Mouse (Mus musculus) lung, adult 2 months (tissue): ENCODE results near the gene Ap1s3.

Experiments used
- CTCF ChIP-seq: fragments of 200-500 bp; IDR thresholded peaks from 2 replicates; pipeline ENCODE4 v1.5.1; 2011; ENCODE audit warnings: mild to moderate bottlenecking, low read length, control low read depth; ENCODE audit not compliant: insufficient read depth
- POLR2A ChIP-seq: fragments of 200-500 bp; IDR thresholded peaks from 2 replicates; pipeline ENCODE4 v1.6.1; 2011; ENCODE audit warnings: low read depth, mild to moderate bottlenecking, control low read depth, low read length, borderline replicate concordance; ENCODE audit errors: extremely low read depth

- TF ChIP-seq POLR2A (no peak), CTCF (no peak)
These were observed 32.1 kb downstream of the Ap1s3 start for GRCm38 (mm10) chr1:79639683-79640082.
